Mouse (Mus musculus) lung, adult 2 months (tissue): ENCODE measurements around the gene Slbp.

Experiments
- CTCF ChIP-seq: fragments of 200-500 bp; IDR thresholded peaks from 2 replicates; pipeline ENCODE4 v1.5.1; 2011; ENCODE audit warnings: mild to moderate bottlenecking, low read length, control low read depth; ENCODE audit not compliant: insufficient read depth
- POLR2A ChIP-seq: fragments of 200-500 bp; IDR thresholded peaks from 2 replicates; pipeline ENCODE4 v1.6.1; 2011; ENCODE audit warnings: low read depth, mild to moderate bottlenecking, control low read depth, low read length, borderline replicate concordance; ENCODE audit errors: extremely low read depth

DNA sequence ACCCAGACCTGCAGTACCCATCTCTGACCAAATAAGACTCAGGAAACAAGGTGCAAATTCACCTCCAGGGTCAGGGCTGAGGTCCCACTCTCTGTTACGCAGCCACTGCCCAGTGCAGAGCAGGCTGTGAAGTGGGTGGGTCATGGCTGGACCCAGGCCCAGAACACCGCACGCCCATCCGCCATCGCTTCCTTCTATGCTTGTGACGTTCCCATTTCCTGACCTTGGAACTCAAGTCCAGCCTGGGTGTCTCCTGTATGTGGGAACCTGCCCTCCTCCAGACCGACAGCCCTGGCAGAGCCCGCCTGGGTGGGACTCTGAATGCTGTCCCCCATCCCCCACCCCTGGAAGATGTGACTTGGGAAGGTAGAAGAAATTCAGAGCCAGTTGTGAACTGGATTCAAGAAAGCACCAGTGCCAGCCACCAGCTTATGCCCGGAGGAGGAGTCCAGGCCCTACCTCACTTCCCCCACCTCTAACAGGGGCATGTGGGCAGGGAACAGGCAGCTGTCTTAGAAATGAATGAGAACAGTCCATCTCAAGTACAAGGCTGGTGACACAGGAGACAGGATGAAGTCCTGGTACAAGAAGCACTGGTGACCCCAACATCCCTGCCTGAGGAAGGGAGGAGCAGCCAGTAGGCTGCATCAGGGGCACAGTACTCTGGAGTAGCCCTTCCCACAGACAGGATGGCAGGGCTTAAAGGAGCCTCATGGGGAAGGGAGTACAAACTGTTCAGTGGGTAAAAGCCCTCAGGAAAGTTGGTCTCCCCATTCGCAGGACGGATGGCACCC is 37.7 kb upstream of the Slbp start:
- TF ChIP-seq CTCF, result no peak
- TF ChIP-seq POLR2A, result peak; percentile 88; the same call in 1 of the 2 replicates
